Mouse (Mus musculus) fat pad, adult 2 months (tissue): ENCODE data around the gene Nle1.
"Not testable (repeated sequence)": the region's sequence is repeated elsewhere in the genome, so short reads cannot be mapped to it uniquely, and the experiment has no call there.

Experiments used
- DNase-seq: peaks from one replicate; pipeline ENCODE4 v3.0.0-alpha.2; 2011; ENCODE audit warnings: low read depth, low spot score; ENCODE audit errors: extremely low read depth

The Nle1 gene

DNA sequence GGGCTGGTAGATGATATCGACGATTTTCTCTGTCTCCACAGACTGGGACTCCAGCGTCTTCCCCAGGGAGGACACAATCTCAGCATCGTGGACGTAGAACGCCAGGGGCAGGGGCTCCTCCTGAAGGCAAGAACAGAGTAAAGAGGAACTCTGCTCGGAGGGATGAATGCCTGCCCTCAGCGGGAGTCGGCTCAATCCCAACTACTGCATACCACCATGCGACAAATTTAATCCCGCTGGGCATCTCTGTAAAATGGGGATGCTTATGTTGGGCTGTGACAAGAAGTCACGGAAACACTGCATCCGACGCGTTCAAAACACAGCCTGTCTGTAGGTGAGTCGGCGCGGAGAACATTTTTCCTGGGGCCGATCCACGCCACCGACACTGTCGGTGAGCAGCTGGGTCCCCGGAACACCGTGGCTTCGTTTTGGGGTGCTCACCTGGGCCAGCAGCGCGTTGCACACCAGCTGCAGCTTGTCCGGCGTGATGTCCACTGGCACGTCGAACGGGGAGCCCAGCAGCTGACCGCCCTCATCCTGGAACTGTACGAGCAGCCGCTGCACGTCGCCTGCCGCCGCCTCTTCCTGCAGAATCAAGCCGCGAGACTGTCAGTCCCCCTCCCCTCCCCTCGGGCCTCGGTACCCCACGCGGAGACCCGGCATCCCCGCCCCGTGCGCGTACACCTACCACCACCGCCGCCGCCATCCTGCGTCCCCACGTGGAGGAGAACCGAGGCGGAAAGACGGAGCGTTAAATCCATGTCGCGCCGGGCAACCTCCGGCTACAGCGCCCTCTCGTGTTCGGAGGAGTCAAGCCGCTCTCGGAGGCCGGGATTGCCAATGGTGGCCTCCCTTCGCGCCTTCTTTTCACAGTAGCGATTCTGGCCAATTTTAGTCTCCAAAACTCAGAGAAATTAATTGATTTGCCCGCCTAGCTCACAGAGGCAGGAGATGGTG is at the start of gene Nle1:
Nle1 (minus strand) TSS at position 761 of the 957 bp plus-strand sequence.
- no peak for DNase-seq

DNA sequence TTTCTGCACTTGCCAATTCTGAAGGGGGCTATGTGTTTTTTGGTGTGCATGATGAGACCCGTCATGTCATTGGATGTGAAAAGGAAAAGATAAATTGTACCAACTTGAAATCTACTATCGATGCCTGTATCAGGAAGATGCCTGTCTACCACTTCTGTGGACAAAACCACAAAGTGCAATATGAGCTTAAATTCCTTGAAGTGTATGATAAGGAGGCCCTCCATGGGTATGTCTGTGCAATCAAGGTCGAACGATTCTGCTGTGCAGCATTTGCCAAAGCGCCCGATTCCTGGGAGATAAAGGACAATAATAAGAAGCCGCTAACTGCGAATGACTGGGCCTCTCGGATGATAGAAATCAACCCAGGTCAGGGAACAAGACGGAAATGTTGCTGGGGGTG is 48.7 kb upstream of the Nle1 start:
- no peak for DNase-seq

GRCm38 (mm10) chr11:82954631-82955030 is 46.4 kb upstream of the Nle1 start:
- DNase-seq = no peak

DNA sequence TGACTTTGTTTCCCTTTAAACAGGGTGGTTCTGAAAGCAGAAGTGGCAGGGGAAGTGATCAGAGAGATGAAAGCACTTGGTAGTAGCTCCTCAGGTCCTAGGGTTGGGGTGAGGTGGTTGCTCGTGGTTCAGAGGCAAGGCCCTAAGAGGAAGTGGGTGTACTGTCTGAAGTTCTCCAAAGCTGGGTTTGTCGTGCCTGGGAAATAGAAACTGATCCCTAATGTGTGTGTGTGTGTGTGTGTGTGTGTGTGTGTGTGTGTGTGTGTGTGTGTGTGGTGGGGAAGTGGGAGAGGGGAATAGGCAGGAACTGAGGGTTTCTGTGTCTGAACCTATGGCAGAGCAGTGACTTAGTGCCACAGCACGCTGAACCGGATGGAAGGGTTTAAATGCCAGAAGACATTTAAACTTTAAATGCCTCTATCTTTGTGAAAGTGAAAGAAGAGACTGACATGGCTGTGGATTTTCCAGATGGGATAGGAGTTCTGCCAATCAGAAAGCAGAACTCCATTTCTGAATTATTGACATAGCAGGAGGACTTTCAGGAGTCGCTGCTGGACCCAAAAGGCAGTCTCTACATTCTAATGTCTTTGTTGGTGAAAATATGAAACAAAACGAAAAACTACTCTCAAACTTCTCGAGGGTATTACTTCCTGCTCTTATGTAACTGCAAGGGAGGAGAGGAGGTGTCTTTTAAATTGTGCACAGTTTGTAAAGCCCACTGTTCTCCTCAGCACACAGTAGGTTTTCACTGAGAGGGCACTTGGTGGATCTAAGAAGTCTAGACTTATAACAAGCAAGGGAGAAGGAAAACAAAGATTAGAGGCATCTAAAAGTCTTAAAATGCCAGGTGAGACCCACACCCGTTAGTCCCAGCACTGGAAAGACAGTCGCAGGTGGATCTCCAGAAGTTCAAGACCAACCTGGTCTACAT is 44.7 kb upstream of the Nle1 start:
- DNase-seq = no peak

- no peak for DNase-seq
These were observed 43.8 kb upstream of the Nle1 start for GRCm38 (mm10) chr11:82951865-82952611.

- no peak for DNase-seq
These were observed 42.7 kb upstream of the Nle1 start, which contains the start of gene Slfn5 for GRCm38 (mm10) chr11:82950736-82951481. Slfn5 (plus strand) TSS chr11:82951349.

GRCm38 (mm10) chr11:82949036-82949435 is 40.8 kb upstream of the Nle1 start:
- DNase-seq = no peak

DNA sequence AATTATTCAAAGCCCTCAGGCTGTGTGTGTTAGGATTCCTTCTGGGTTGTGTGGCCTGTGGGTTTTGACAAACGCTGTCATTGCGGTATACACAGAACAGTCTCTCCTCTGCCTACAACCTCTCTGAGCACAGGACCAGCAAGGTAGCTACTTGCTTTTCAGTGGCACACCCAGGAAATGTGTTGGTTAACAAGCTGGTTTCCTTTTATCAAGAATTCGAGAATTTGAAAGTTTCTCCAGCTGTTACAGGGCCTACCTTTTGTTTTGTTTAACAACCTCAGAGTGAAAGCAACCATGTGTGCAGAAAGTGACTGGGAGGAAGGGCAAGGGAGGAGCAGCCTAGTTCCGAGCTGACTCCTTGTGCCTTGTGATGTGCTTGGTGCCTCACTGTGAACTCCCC is 39.2 kb upstream of the Nle1 start:
- DNase-seq = no peak

GRCm38 (mm10) chr11:82945636-82946035 is 37.4 kb upstream of the Nle1 start:
- DNase-seq = no peak

DNA sequence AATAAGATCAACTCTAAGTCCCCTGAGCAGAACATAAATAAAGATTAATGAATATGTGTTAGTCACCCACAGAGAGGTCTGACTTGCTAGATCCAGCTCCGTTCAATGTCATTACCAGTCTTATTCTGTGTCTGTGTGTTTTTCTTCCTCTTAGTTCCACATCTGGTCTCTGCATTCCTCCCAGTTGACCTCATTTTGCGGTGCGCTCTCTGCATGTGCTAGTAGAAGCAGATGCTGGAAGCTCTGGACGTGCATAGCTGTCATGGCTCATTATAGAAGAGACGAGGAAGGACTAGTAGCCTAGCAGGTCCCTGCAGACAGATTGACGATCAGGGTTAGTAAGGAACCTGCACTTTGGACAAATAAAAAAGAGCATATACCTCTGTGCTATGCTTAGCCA is 35.1 kb upstream of the Nle1 start:
- DNase-seq = no peak

DNA sequence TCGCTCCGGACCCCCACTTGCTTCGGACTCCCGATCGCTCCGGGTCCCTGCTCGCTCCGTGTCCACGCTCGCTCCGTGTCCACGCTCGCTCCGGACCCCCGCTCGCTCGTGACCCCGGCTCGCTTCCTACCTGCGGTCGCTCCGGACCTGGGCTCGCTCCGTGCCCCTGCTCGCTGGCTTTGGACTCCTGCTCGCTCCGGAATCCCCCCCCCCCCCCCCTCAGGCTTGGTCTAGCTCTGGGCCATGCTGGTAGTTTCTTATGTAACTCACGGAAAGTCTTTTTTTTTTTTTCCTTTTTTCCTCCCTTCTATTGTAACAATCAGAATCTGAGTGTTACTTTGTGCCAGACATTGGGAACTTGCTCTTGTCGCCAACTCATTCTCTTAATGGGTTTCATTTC is 25.0 kb upstream of the Nle1 start:
- DNase-seq = no peak

DNA sequence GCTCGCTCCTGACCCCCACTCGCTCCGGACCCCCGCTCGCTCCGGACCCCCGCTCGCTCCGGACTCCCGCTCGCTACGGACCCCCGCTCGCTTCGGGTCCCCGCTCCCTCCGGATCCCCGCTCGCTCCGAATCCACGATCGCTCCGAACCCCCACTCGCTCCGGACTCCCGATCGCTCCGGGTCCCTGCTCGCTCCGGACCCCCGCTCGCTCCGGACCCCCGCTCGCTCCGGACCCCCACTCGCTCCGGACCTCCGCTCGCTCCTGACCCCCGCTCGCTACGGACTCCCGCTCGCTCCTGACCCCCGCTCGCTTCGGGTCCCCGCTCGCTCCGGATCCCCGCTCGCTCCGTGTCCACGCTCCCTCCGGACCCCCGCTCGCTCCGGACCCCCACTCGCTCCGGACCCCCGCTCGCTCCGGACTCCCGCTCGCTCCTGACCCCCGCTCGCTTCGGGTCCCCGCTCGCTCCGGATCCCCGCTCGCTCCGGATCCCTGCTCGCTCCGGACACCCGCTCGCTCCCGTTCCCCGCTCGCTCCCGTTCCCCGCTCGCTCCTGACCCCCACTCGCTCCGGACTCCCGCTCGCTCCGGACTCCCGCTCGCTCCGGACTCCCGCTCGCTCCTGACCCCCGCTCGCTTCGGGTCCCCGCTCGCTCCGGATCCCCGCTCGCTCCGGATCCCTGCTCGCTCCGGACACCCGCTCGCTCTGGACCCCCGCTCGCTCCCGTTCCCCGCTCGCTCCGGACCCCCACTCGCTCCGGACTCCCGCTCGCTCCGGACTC is 23.6 kb upstream of the Nle1 start:
- DNase-seq = not testable (repeated sequence)

- not testable (repeated sequence) for DNase-seq
These were observed 22.9 kb upstream of the Nle1 start for GRCm38 (mm10) chr11:82931161-82931560.

DNA sequence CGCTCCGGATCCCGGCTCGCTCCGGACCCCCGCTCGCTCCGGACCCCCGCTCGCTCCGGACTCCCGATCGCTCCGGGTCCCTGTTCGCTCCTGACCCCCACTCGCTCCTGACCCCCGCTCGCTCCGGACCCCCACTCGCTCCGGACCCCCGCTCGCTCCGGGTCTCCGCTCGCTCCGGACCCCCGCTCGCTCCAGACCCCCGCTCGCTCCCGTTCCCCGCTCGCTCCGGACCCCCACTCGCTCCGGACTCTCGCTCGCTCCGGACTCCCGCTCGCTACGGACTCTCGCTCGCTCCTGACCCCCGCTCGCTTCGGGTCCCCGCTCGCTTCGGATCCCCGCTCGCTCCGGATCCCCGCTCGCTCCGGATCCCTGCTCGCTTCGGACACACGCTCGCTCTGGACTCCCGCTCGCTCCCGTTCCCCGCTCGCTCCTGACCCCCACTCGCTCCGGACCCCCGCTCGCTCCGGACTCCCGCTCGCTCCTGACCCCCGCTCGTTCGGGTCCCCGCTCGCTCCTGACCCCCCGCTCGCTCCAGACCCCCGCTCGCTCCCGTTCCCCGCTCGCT is 22.3 kb upstream of the Nle1 start:
- not testable (repeated sequence) for DNase-seq

GRCm38 (mm10) chr11:82929633-82929950 is 21.4 kb upstream of the Nle1 start:
- no peak for DNase-seq

DNA sequence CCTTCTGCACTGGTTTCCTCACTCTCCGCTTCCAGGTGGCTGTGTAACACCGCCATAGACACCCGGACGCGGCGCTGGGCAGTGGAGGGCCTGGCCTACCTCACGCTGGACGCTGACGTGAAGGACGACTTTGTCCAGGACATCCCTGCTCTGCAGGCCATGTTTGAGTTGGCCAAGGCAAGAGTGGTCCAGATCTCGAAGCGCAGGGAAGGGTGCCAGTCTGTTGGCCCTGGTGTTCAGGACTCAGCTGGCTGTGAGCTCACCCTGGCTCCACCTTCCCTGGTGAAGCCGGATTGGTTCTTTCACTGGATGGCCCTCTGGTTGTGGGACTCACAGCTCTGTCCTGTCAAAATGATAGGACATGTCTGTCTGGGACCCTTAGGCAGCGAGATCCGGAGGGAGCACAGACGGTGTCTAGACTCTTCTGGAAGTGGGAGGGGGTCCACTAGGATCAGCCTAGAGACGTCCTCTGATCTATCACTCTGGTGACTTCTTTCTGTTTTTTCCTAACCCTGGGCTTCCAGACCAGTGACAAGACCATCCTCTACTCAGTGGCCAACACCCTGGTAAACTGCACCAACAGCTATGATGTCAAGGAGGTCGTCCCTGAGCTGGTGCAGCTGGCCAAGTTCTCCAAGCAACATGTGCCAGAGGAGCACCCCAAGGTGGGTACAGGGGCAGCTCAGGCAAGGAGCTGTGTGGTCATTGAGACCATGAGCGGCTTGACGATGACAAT is 20.9 kb upstream of the Nle1 start:
- DNase-seq = no peak

DNA sequence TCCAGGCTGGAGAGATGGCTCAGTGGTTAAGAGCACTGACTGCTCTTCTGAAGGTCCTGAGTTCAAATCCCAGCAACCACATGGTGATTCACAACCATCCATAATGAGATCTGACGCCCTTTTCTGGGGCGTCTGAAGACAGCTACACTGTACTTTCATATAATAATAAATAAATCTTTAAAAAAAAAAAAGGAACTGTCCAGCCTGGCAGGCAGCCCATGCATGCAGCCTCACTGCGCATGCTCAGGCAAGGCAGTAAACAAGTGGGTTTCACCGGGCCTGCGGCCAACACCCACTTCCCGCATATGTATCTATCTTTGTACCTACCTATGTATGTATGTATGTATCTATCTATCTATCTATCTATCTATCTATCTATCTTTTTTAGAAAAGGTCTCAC is 15.7 kb upstream of the Nle1 start:
- DNase-seq = not testable (repeated sequence)

GRCm38 (mm10) chr11:82921691-82922090 is 13.5 kb upstream of the Nle1 start:
- DNase-seq = no peak

DNA sequence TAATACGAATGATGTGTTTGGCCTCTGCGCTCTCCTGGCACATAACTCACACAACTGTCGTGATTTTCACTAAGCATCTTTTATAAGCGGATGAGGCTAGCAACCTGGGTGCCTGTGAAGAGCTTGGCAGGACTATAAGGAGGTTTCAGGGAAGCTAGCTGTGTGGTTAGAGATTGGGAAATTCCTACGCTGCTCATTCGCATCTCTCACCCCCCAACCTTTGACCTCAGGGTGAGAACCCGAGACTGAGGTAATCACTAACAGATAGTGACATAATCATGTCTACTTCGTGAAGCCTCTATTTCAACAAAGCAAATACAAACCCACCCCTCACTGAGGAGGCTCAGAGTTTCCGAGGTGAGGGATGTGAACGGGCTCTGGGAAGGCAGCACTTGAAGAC is 12.6 kb upstream of the Nle1 start:
- DNase-seq = no peak
